Mouse (Mus musculus) hindbrain, postnatal 0 days (tissue): ENCODE data around the gene Dedd. TPM values are rescaled to one million over a fixed set of nuclear protein-coding genes. Genes with fewer than 3 reads are reported as not detected.
"Not testable (repeated sequence)": the region's sequence is repeated elsewhere in the genome, so short reads cannot be mapped to it uniquely, and the experiment has no call there.

Experiments
- ATAC-seq: fragments of 200-750 bp; cut with Nextera tagmentation; 2 replicates; pipeline ENCODE4 v1.8.0; 2017; ENCODE audit warnings: mild to moderate bottlenecking, moderate TSS enrichment, moderate library complexity
- DNase-seq: peaks from one replicate; pipeline ENCODE4 v3.0.0-alpha.2; 2015; ENCODE audit warnings: low spot score
- H3K27ac ChIP-seq: fragments of 300-500 bp; sonication (generic); 2 replicates; pipeline ENCODE4 v1.5.1; 2014; ENCODE audit warnings: mild to moderate bottlenecking
- H3K27me3 ChIP-seq: fragments of 300-500 bp; sonication (generic); 2 replicates; pipeline ENCODE4 v1.6.1; 2014; ENCODE audit warnings: low read length, mixed read lengths; ENCODE audit not compliant: insufficient read depth
- H3K36me3 ChIP-seq: fragments of 300-500 bp; sonication (generic); 2 replicates; pipeline ENCODE4 v1.6.1; 2014; ENCODE audit warnings: low read length, mixed read lengths; ENCODE audit not compliant: insufficient read depth
- H3K4me1 ChIP-seq: fragments of 300-500 bp; sonication (generic); 2 replicates; pipeline ENCODE4 v1.6.1; 2014; ENCODE audit warnings: antibody characterized with exemption, low read length, mixed read lengths; ENCODE audit not compliant: insufficient read depth
- H3K4me2 ChIP-seq: fragments of 300-500 bp; sonication (generic); 2 replicates; pipeline ENCODE4 v1.6.1; 2014; ENCODE audit warnings: low read depth, mild to moderate bottlenecking, low read length, moderate library complexity, mixed read lengths
- H3K4me3 ChIP-seq: fragments of 300-500 bp; sonication (generic); 2 replicates; pipeline ENCODE4 v1.5.1; 2014; ENCODE audit warnings: low read length
- H3K9ac ChIP-seq: fragments of 300-500 bp; sonication (generic); replicated peaks from 2 replicates; pipeline ENCODE4 v1.6.1; 2014; ENCODE audit warnings: mild to moderate bottlenecking, low read length, moderate library complexity, mixed read lengths
- H3K9me3 ChIP-seq: fragments of 300-500 bp; sonication (generic); 2 replicates; pipeline ENCODE4 v1.6.1; 2016; ENCODE audit warnings: low read length, mixed read lengths
- CTCF ChIP-seq: IDR thresholded peaks from 2 replicates; pipeline ENCODE4 v1.5.1; 2016; ENCODE audit warnings: antibody characterized with exemption, control low read depth, low read depth
- WGBS: fragments of 180-500 bp; shearing (Covaris S2); extraction: QIAGEN DNeasy Blood & Tissue Kit; methylation state at CpG from one replicate; pipeline ENCODE4 v1.1.7; 2014; 5-methylcytosine and 5-hydroxymethylcytosine counted together
- polyA plus RNA-seq: library from polyadenylated mRNA; unstranded; fragments of >200 nt; fragmentation: Nextera tagmentation; extraction: Ambion mirVana; gene quantifications from 2 replicates; pipeline ENCODE4 v1.2.1, GENCODE M21; 2015
- total RNA-seq: library from RNA; depleted of rRNA; stranded (reverse); fragments of >200 nt; gene quantifications from 2 replicates; pipeline ENCODE4 v1.2.3, GENCODE M21; 2014

Dedd gene
- total and polyA plus RNA-seq, 2 experiments from 2014 or later, result 30.2 to 39.9 TPM

- DNase-seq (no peak), ATAC-seq (no peak)
- 68% methylated on average over 4 of the region's 4 CpGs for WGBS
- H3K27me3 ChIP-seq, result no peaks in the 10 kb centered on the region
- H3K27ac ChIP-seq, result peak overlapping the region; percentile 95; the same call in 1 of the 2 replicates
- no peak for TF ChIP-seq CTCF
- H3K9me3 ChIP-seq, result no peaks in the 10 kb centered on the region
- H3K9ac ChIP-seq, result peak overlapping the region; percentile 92; the same call in 1 of the 2 replicates
- peak overlapping the region; percentile 75 for H3K4me2 ChIP-seq
- H3K4me3 ChIP-seq, result peak overlapping the region; percentile 78; the same call in 1 of the 2 replicates
- peaks cover 32% of the 10 kb centered on the region; the same call in 1 of the 2 replicates for H3K36me3 ChIP-seq
- peaks cover 6% of the 10 kb centered on the region; the same call in 1 of the 2 replicates for H3K4me1 ChIP-seq
These were observed 40.6 kb upstream of the Dedd start for GRCm38 (mm10) chr1:171288328-171288727.

- Histone ChIP-seq H3K36me3 (peaks cover 12% of the 10 kb centered on the region; the same call in 1 of the 2 replicates), H3K27me3 (no peaks in the 10 kb centered on the region), H3K4me3 (peak overlapping the region; percentile 71), H3K4me1 (0 out of 2 replicates have a peak, but pooled peaks cover 3% of the 10 kb centered on the region), H3K9me3 (no peaks in the 10 kb centered on the region), H3K27ac (peak overlapping the region; percentile 96; the same call in 1 of the 2 replicates), H3K9ac (peak overlapping the region; percentile 94; the same call in 1 of the 2 replicates), H3K4me2 (peak overlapping the region; percentile 66)
- TF ChIP-seq CTCF, result no peak
- no peak for DNase-seq
- WGBS, result 86% methylated on average over 3 of the region's 3 CpGs
- no peak for ATAC-seq
These were observed 35.6 kb upstream of the Dedd start for GRCm38 (mm10) chr1:171293351-171293750.

- 0 out of 2 replicates have a peak, but pooled peaks cover 3% of the 10 kb centered on the region for H3K4me1 ChIP-seq
- 0 out of 2 replicates have a peak, but pooled peaks have one; percentile 25 for ATAC-seq
- no peak for DNase-seq
- H3K36me3 ChIP-seq, result peaks cover 10% of the 10 kb centered on the region; the same call in 1 of the 2 replicates
- peak overlapping the region; percentile 94 for H3K9ac ChIP-seq
- no peak for TF ChIP-seq CTCF
- 35% methylated on average over 5 of the region's 5 CpGs for whole genome bisulfite sequencing
- peak overlapping the region; percentile 66 for H3K4me2 ChIP-seq
- H3K4me3 ChIP-seq, result peak overlapping the region; percentile 71
- peak overlapping the region; percentile 96 for H3K27ac ChIP-seq
- no peaks in the 10 kb centered on the region for H3K27me3 ChIP-seq
- no peaks in the 10 kb centered on the region for H3K9me3 ChIP-seq
These were observed 35.0 kb upstream of the Dedd start for GRCm38 (mm10) chr1:171293906-171294297.

- ATAC-seq, result peak; percentile 87
- H3K27me3 ChIP-seq, result no peaks in the 10 kb centered on the region
- TF ChIP-seq CTCF, result peak; percentile 53
- no peaks in the 10 kb centered on the region for H3K9me3 ChIP-seq
- peak within 1 kb of the TSS; percentile 96 for H3K27ac ChIP-seq
- under 1% methylated on average over 42 of the region's 42 CpGs for WGBS
- H3K4me2 ChIP-seq, result peak within 1 kb of the TSS; percentile 66
- peak; percentile 92 for DNase-seq
- peak within 1 kb of the TSS; percentile 94 for H3K9ac ChIP-seq
- peak within 1 kb of the TSS; percentile 71 for H3K4me3 ChIP-seq
- H3K36me3 ChIP-seq, result 0 out of 2 replicates have a peak, but pooled peaks cover 4% of the 10 kb centered on the region
- 0 out of 2 replicates have a peak, but pooled peaks cover 3% of the 10 kb centered on the region for H3K4me1 ChIP-seq
These were observed 34.5 kb upstream of the Dedd start, which contains the start of gene Ufc1 for GRCm38 (mm10) chr1:171294298-171295062. Gene Ufc1, minus strand, starts transcription at chr1:171295024.

GRCm38 (mm10) chr1:171295063-171295402 lies 33.9 kb upstream of the Dedd start:
- no peak for ATAC-seq
- no peaks in the 10 kb centered on the region for H3K27me3 ChIP-seq

GRCm38 (mm10) chr1:171298226-171298625 lies 30.7 kb upstream of the Dedd start:
- no peaks in the 10 kb centered on the region for H3K9me3 ChIP-seq
- no peak for DNase-seq
- H3K27me3 ChIP-seq, result no peaks in the 10 kb centered on the region
- no peak overlapping the region for H3K4me3 ChIP-seq
- H3K27ac ChIP-seq, result no peak overlapping the region
- H3K4me2 ChIP-seq, result no peak overlapping the region
- no peak for ATAC-seq
- 67% methylated on average over 3 of the region's 3 CpGs for WGBS
- H3K36me3 ChIP-seq, result no peaks in the 10 kb centered on the region
- no peak overlapping the region for H3K9ac ChIP-seq
- H3K4me1 ChIP-seq, result 0 out of 2 replicates have a peak, but pooled peaks cover 3% of the 10 kb centered on the region
- no peak for TF ChIP-seq CTCF

More at GRCm38 (mm10) chr1:171295063-171295402, 33.9 kb upstream of the Dedd start:
- TF ChIP-seq CTCF, result no peak
- peak overlapping the region; percentile 96 for H3K27ac ChIP-seq
- H3K9me3 ChIP-seq, result no peaks in the 10 kb centered on the region
- WGBS, result 20% methylated on average over 3 of the region's 3 CpGs
- H3K9ac ChIP-seq, result peak overlapping the region; percentile 94
- peak overlapping the region; percentile 71 for H3K4me3 ChIP-seq
- H3K4me1 ChIP-seq, result 0 out of 2 replicates have a peak, but pooled peaks cover 3% of the 10 kb centered on the region
- H3K4me2 ChIP-seq, result peak overlapping the region; percentile 66
- no peak for DNase-seq
- no peaks in the 10 kb centered on the region for H3K36me3 ChIP-seq

- not testable (repeated sequence) for H3K4me1 ChIP-seq, H3K36me3 ChIP-seq, H3K27me3 ChIP-seq, H3K9ac ChIP-seq, H3K4me2 ChIP-seq, ATAC-seq, H3K9me3 ChIP-seq, DNase-seq, H3K4me3 ChIP-seq, H3K27ac ChIP-seq
- 75% methylated on average over 5 of the region's 5 CpGs for WGBS
These were observed 22.8 kb upstream of the Dedd start for GRCm38 (mm10) chr1:171306157-171306556.
